Mouse (Mus musculus) ES-E14 (cell line): Measurements from ENCODE around the gene Dock10. TPM values are rescaled to one million over a fixed set of nuclear protein-coding genes. Genes with fewer than 3 reads are reported as not detected.

Experiments
- DNase-seq: peaks from one replicate; pipeline ENCODE4 v3.0.0-alpha.2; 2013; ENCODE audit warnings: low read depth, low spot score
- H3K27ac ChIP-seq: 2 replicates; pipeline ENCODE4 v1.5.1; 2012; ENCODE audit warnings: low read depth, mild to moderate bottlenecking, low read length, moderate library complexity, mixed read lengths; ENCODE audit not compliant: poor library complexity, insufficient read depth, severe bottlenecking
- H3K36me3 ChIP-seq: 2 replicates; pipeline ENCODE4 v1.6.1; 2012; ENCODE audit warnings: mild to moderate bottlenecking, low read length, moderate library complexity, mixed read lengths; ENCODE audit not compliant: control insufficient read depth, poor library complexity, insufficient read depth, severe bottlenecking
- H3K4me1 ChIP-seq, 2 experiments: fragments of 150-350 bp in 1 of 2; sonication (generic) in 1 of 2; 2 replicates each; pipeline ENCODE4 v1.6.1; 2012; ENCODE audit warnings: low read length in 2 of 2, mild to moderate bottlenecking in 1 of 2, mixed read lengths in 1 of 2; ENCODE audit not compliant: control insufficient read depth in 2 of 2, insufficient read depth in 2 of 2, poor library complexity in 1 of 2
- H3K4me3 ChIP-seq, 2 experiments: fragments of 150-350 bp in 1 of 2; sonication (generic) in 1 of 2; 2 replicates each; pipeline ENCODE4 v1.5.1; 2012; ENCODE audit warnings: low read length in 2 of 2, low read depth in 1 of 2, mild to moderate bottlenecking in 1 of 2, mixed read lengths in 1 of 2; ENCODE audit not compliant: insufficient read depth in 1 of 2, poor library complexity in 1 of 2, severe bottlenecking in 1 of 2
- H3K9ac ChIP-seq: 2 replicates; pipeline ENCODE4 v1.6.1; 2012; ENCODE audit warnings: low read depth, mild to moderate bottlenecking, low read length, mixed read lengths; ENCODE audit not compliant: poor library complexity, insufficient read depth, severe bottlenecking
- H3K9me3 ChIP-seq: fragments of 150-350 bp; sonication (generic); 2 replicates; pipeline ENCODE4 v1.6.1; 2012; ENCODE audit warnings: low read depth, mild to moderate bottlenecking, low read length; ENCODE audit not compliant: control insufficient read depth, insufficient read depth
- CHD2 ChIP-seq: IDR thresholded peaks from 2 replicates; pipeline ENCODE4 v1.6.1; 2014; ENCODE audit warnings: mild to moderate bottlenecking, low read depth, low read length, inconsistent platforms
- HCFC1 ChIP-seq: IDR thresholded peaks from 2 replicates; pipeline ENCODE4 v1.6.1; 2012; ENCODE audit warnings: low read length, inconsistent platforms, borderline replicate concordance; ENCODE audit not compliant: insufficient read depth
- MAFK ChIP-seq: IDR thresholded peaks from 2 replicates; pipeline ENCODE4 v1.6.1; 2014; ENCODE audit warnings: mild to moderate bottlenecking, low read depth, low read length, inconsistent platforms; ENCODE audit not compliant: insufficient read depth
- ZC3H11A ChIP-seq: IDR thresholded peaks from 2 replicates; pipeline ENCODE4 v1.6.1; 2012; ENCODE audit warnings: low read depth, mild to moderate bottlenecking, inconsistent platforms, low read length, borderline replicate concordance
- ZNF384 ChIP-seq: IDR thresholded peaks from 2 replicates; pipeline ENCODE4 v1.6.1; 2012; ENCODE audit warnings: low read depth, low read length, inconsistent platforms
- in situ Hi-C, 2 experiments: fragments of 600-800 bp; cut with MboI; formaldehyde crosslinking; loops; one replicate each; pipeline ENCODE4 v1.15.1; 2025; ENCODE audit warnings: low sequenced_read_pairs in 2 of 2, inconsistent platforms in 1 of 2; ENCODE audit not compliant: unreplicated experiment in 2 of 2
- total RNA-seq: library from RNA; depleted of rRNA; stranded (reverse); fragments of 300-350 nt; gene quantifications from 2 replicates; pipeline ENCODE4 v1.2.3, GENCODE M21; 2012

Dock10 gene
- total RNA-seq, 1 experiment, result 0.67 TPM

DNA sequence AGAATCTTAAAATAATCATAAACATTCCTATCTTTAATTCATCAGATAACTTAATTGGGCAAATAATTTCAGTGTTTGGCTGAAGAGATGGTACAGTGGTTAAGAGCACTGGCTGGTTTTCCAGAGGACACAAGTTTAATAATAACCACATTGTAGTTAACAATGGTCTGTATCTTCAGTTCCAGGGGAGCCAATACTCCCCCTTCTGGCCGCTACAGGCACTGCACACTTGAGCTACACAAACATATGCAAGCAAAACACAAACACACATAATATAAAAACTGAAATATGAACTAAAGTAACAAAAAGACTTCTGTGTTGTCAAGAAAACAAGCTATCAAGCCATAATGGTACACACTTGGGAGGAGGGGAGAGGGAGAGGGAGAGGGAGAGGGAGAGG is 102.5 kb downstream of the Dock10 start:
- TF ChIP-seq MAFK (no peak), CHD2 (no peak), HCFC1 (no peak), ZC3H11A (no peak), ZNF384 (no peak)
- Histone ChIP-seq H3K4me3 (no peak overlapping the region), H3K27ac (no peak overlapping the region), H3K36me3 (no peaks in the 10 kb centered on the region), H3K9me3 (no peaks in the 10 kb centered on the region), H3K4me1 (no peaks in the 10 kb centered on the region), H3K9ac (no peak overlapping the region)
- in situ Hi-C loops, result no loop called here
- DNase-seq, result no peak

DNA sequence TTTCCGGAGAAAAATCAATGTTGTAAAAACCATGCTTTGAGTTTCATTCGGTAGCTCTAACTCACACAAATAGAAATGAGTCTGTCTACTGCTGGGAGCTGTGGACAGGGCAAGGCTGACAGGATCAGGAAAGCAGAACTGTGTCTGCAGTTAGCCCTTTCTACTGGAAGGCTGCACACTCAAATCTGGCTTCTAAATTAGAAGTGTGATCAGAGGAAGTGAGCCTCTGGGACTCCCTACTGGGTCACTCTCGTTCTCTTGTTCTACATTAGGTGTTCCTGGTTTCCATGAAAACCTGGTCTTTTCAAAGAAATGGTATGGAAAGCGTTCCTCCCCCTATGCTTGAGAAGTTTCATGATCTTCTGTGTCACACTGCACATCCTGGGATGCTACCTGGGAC is 103.1 kb downstream of the Dock10 start:
- no peaks in the 10 kb centered on the region for H3K9me3 ChIP-seq
- in situ Hi-C loops, result no loop called here
- H3K4me1 ChIP-seq, result no peaks in the 10 kb centered on the region
- no peaks in the 10 kb centered on the region for H3K36me3 ChIP-seq
- no peak overlapping the region for H3K27ac ChIP-seq
- TF ChIP-seq ZC3H11A (no peak), ZNF384 (no peak), MAFK (no peak), CHD2 (no peak), HCFC1 (no peak)
- no peak for DNase-seq
- H3K4me3 ChIP-seq, result no peak overlapping the region
- no peak overlapping the region for H3K9ac ChIP-seq

DNA sequence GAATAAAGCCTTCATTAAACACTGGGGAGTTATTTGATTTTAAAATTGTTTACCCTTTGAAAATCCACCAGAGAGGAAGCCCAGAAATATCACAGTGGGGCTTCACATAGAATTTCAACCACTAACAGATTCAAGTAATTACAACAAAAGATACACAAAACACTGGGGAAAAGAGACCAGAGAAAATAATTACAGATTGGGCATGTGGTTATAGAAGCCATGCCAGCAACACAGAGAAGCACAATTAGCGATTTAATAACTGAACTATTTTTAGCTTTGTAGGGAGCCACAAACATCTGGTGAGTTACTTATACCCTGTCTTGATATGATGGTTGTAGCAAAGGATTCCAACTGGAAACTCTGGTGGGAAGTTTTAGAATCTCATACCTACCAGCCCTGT is 104.2 kb downstream of the Dock10 start:
- Histone ChIP-seq H3K9me3 (no peaks in the 10 kb centered on the region), H3K9ac (no peak overlapping the region), H3K36me3 (no peaks in the 10 kb centered on the region), H3K4me3 (no peak overlapping the region), H3K4me1 (no peaks in the 10 kb centered on the region), H3K27ac (no peak overlapping the region)
- no peak for DNase-seq
- in situ Hi-C loops, result no loop called here
- TF ChIP-seq ZNF384 (no peak), CHD2 (no peak), MAFK (no peak), ZC3H11A (no peak), HCFC1 (no peak)

- no peaks in the 10 kb centered on the region for H3K9me3 ChIP-seq
- no peak overlapping the region for H3K27ac ChIP-seq
- no peak overlapping the region for H3K4me3 ChIP-seq
- no peak for DNase-seq
- H3K9ac ChIP-seq, result no peak overlapping the region
- in situ Hi-C loops, result no loop called here
- H3K4me1 ChIP-seq, result no peaks in the 10 kb centered on the region
- no peaks in the 10 kb centered on the region for H3K36me3 ChIP-seq
- TF ChIP-seq CHD2 (no peak), MAFK (no peak), HCFC1 (no peak), ZC3H11A (no peak), ZNF384 (no peak)
Measured at GRCm38 (mm10) chr1:80652803-80653202, 105.5 kb downstream of the Dock10 start.

GRCm38 (mm10) chr1:80652083-80652482 is 106.2 kb downstream of the Dock10 start:
- in situ Hi-C loops, result no loop called here
- Histone ChIP-seq H3K9ac (no peak overlapping the region), H3K27ac (no peak overlapping the region), H3K9me3 (no peaks in the 10 kb centered on the region), H3K4me1 (no peaks in the 10 kb centered on the region), H3K36me3 (no peaks in the 10 kb centered on the region), H3K4me3 (no peak overlapping the region)
- no peak for DNase-seq
- no peak for TF ChIP-seq ZNF384
- TF ChIP-seq CHD2, result no peak
- no peak for TF ChIP-seq ZC3H11A
- no peak for TF ChIP-seq HCFC1
- no peak for TF ChIP-seq MAFK
